Mouse (Mus musculus) liver, adult 2 months (tissue): ENCODE data around the gene Olfr922. TPM values are rescaled to one million over a fixed set of nuclear protein-coding genes. Genes with fewer than 3 reads are reported as not detected.

Experiments
- DNase-seq: peaks from one replicate; pipeline ENCODE4 v3.0.0-alpha.2; 2011; ENCODE audit warnings: low read depth, low spot score; ENCODE audit errors: extremely low read depth
- H3K27ac ChIP-seq: fragments of 200-500 bp; replicated peaks from 2 replicates; pipeline ENCODE4 v1.5.1; 2012; ENCODE audit warnings: low read depth, mild to moderate bottlenecking, control low read depth, inconsistent platforms, low read length; ENCODE audit not compliant: insufficient read depth
- H3K27me3 ChIP-seq: fragments of 200-500 bp; 2 replicates; pipeline ENCODE4 v1.6.1; 2012; ENCODE audit warnings: mild to moderate bottlenecking, moderate library complexity, low read length, inconsistent platforms; ENCODE audit not compliant: control insufficient read depth, insufficient read depth
- H3K36me3 ChIP-seq: fragments of 200-500 bp; 2 replicates; pipeline ENCODE4 v1.6.1; 2012; ENCODE audit warnings: low read length, inconsistent platforms; ENCODE audit not compliant: control insufficient read depth, insufficient read depth
- H3K4me1 ChIP-seq: fragments of 200-500 bp; 2 replicates; pipeline ENCODE4 v1.6.1; 2011; ENCODE audit warnings: low read length; ENCODE audit not compliant: control insufficient read depth, insufficient read depth
- H3K4me3 ChIP-seq: fragments of 200-500 bp; 2 replicates; pipeline ENCODE4 v1.5.1; 2011; ENCODE audit warnings: low read depth, mild to moderate bottlenecking, control low read depth, low read length, moderate library complexity; ENCODE audit not compliant: insufficient read depth
- H3K79me2 ChIP-seq: fragments of 200-500 bp; 2 replicates; pipeline ENCODE4 v1.6.1; 2012; ENCODE audit warnings: inconsistent platforms, mild to moderate bottlenecking, low read length, moderate library complexity; ENCODE audit not compliant: control insufficient read depth, insufficient read depth
- H3K9ac ChIP-seq: fragments of 200-500 bp; 2 replicates; pipeline ENCODE4 v1.6.1; 2012; ENCODE audit warnings: low read depth, mild to moderate bottlenecking, control low read depth, inconsistent platforms, low read length
- CTCF ChIP-seq: fragments of 200-500 bp; IDR thresholded peaks from 2 replicates; pipeline ENCODE4 v1.5.1; 2011; ENCODE audit warnings: low read depth, low read length, control low read depth
- POLR2A ChIP-seq: fragments of 200-500 bp; IDR thresholded peaks from 2 replicates; pipeline ENCODE4 v1.6.1; 2011; ENCODE audit warnings: low read length, control low read depth; ENCODE audit not compliant: insufficient read depth; ENCODE audit errors: extremely low read depth
- WGBS: fragments of 180-500 bp; shearing (Covaris S2); methylation state at CpG from one replicate; pipeline ENCODE4 v1.1.7; 2018; 5-methylcytosine and 5-hydroxymethylcytosine counted together
- polyA plus RNA-seq: library from polyadenylated mRNA; depleted of rRNA; stranded (reverse); fragments of >200 nt; gene quantifications from 2 replicates; pipeline ENCODE4 v1.2.3, GENCODE M21; 2012; rRNA removed
- total RNA-seq: library from RNA; depleted of rRNA; stranded (reverse); fragments of >200 nt; gene quantifications from 2 replicates; pipeline ENCODE4 v1.2.3, GENCODE M21; 2014; rRNA removed

Gene Olfr922
- total RNA-seq (not detected in 2 replicates), polyA plus RNA-seq (not detected in 2 replicates)

GRCm38 (mm10) chr9:38814314-38814713 is at the start of gene Olfr922:
Gene Olfr922 (plus strand): TSS chr9:38814614.
- DNase-seq = no peak
- no peak within 1 kb of the TSS for H3K27ac ChIP-seq
- no peaks in the 10 kb centered on the region for H3K36me3 ChIP-seq
- no peaks in the 10 kb centered on the region for H3K4me1 ChIP-seq
- 51% methylated on average over 2 of the region's 2 CpGs for WGBS
- no peak for TF ChIP-seq CTCF
- no peak for TF ChIP-seq POLR2A
- no peaks in the 10 kb centered on the region for H3K27me3 ChIP-seq
- no peaks in the 10 kb centered on the region for H3K79me2 ChIP-seq
- H3K4me3 ChIP-seq = no peak within 1 kb of the TSS
- no peak within 1 kb of the TSS for H3K9ac ChIP-seq

GRCm38 (mm10) chr9:38772768-38773167 is 41.6 kb upstream of the Olfr922 start, which contains the start of gene Olfr921:
Gene Olfr921 (plus strand): TSS chr9:38773068.
- Histone ChIP-seq H3K79me2 (no peaks in the 10 kb centered on the region), H3K9ac (no peak within 1 kb of the TSS), H3K27ac (no peak within 1 kb of the TSS), H3K27me3 (no peaks in the 10 kb centered on the region), H3K4me3 (no peak within 1 kb of the TSS), H3K4me1 (no peaks in the 10 kb centered on the region), H3K36me3 (no peaks in the 10 kb centered on the region)
- DNase-seq = no peak
- TF ChIP-seq POLR2A (no peak), CTCF (no peak)

- TF ChIP-seq POLR2A (no peak), CTCF (no peak)
- Histone ChIP-seq H3K79me2 (no peaks in the 10 kb centered on the region), H3K27me3 (no peaks in the 10 kb centered on the region), H3K27ac (no peak overlapping the region), H3K4me1 (no peaks in the 10 kb centered on the region), H3K4me3 (no peak overlapping the region), H3K9ac (no peak overlapping the region), H3K36me3 (no peaks in the 10 kb centered on the region)
- WGBS = 76% methylated on average over 2 of the region's 2 CpGs
- DNase-seq = no peak
Observed at GRCm38 (mm10) chr9:38792689-38793088, 21.7 kb upstream of the Olfr922 start.

GRCm38 (mm10) chr9:38805696-38806095 is 8.7 kb upstream of the Olfr922 start:
- Histone ChIP-seq H3K27me3 (no peaks in the 10 kb centered on the region), H3K4me3 (no peak overlapping the region), H3K27ac (no peak overlapping the region), H3K9ac (no peak overlapping the region), H3K79me2 (no peaks in the 10 kb centered on the region), H3K36me3 (no peaks in the 10 kb centered on the region), H3K4me1 (no peaks in the 10 kb centered on the region)
- TF ChIP-seq CTCF (no peak), POLR2A (no peak)
- DNase-seq = no peak

- DNase-seq = no peak
- Histone ChIP-seq H3K9ac (no peak overlapping the region), H3K36me3 (no peaks in the 10 kb centered on the region), H3K4me1 (no peaks in the 10 kb centered on the region), H3K27me3 (no peaks in the 10 kb centered on the region), H3K27ac (no peak overlapping the region), H3K4me3 (no peak overlapping the region), H3K79me2 (no peaks in the 10 kb centered on the region)
- no peak for TF ChIP-seq CTCF
- TF ChIP-seq POLR2A = no peak
- WGBS = 81% methylated on average over 1 of the region's 1 CpGs
Observed at GRCm38 (mm10) chr9:38815458-38815986, 1.1 kb downstream of the Olfr922 start.

GRCm38 (mm10) chr9:38826245-38826644 is 11.8 kb downstream of the Olfr922 start, which contains the start of gene Olfr923:
Gene Olfr923 (plus strand): TSS chr9:38826545.
- Histone ChIP-seq H3K4me3 (no peak within 1 kb of the TSS), H3K36me3 (no peaks in the 10 kb centered on the region), H3K27me3 (no peaks in the 10 kb centered on the region), H3K27ac (no peak within 1 kb of the TSS), H3K9ac (no peak within 1 kb of the TSS), H3K79me2 (no peaks in the 10 kb centered on the region), H3K4me1 (no peaks in the 10 kb centered on the region)
- no peak for DNase-seq
- TF ChIP-seq CTCF (no peak), POLR2A (no peak)
- WGBS = 85% methylated on average over 1 of the region's 1 CpGs
